Mouse (Mus musculus) layer of hippocampus, adult 9-11 months (tissue): ENCODE measurements at regions not wholly inside any gene's neighbourhood (a gene's known extent, or its start where the extent isn't known, plus 50 kb on each side); places are given as distances from the start of the nearest gene placed in this dataset.

ENCODE experiments used
- DNase-seq: peaks from one replicate; pipeline ENCODE4 v3.0.0; 2022

- no peak for DNase-seq
Measured at GRCm38 (mm10) chr5:91692292-91692691, 174.9 kb downstream of the Parm1 start.

GRCm38 (mm10) chr5:91678727-91679126 lies 161.3 kb downstream of the Parm1 start:
- peak; percentile 13 for DNase-seq
